Mouse (Mus musculus): ENCODE results near the gene Trp53i13. TPM values are rescaled to one million over a fixed set of nuclear protein-coding genes. Genes with fewer than 3 reads are reported as not detected.
"Not testable (repeated sequence)": the region's sequence is repeated elsewhere in the genome, so short reads cannot be mapped to it uniquely, and the experiment has no call there.

Trp53i13 gene
- polyA plus RNA-seq (2014; fragmentation: Nextera tagmentation; extraction: Ambion mirVana) = 10.6 and 12.8 TPM in 2 replicates

DNA sequence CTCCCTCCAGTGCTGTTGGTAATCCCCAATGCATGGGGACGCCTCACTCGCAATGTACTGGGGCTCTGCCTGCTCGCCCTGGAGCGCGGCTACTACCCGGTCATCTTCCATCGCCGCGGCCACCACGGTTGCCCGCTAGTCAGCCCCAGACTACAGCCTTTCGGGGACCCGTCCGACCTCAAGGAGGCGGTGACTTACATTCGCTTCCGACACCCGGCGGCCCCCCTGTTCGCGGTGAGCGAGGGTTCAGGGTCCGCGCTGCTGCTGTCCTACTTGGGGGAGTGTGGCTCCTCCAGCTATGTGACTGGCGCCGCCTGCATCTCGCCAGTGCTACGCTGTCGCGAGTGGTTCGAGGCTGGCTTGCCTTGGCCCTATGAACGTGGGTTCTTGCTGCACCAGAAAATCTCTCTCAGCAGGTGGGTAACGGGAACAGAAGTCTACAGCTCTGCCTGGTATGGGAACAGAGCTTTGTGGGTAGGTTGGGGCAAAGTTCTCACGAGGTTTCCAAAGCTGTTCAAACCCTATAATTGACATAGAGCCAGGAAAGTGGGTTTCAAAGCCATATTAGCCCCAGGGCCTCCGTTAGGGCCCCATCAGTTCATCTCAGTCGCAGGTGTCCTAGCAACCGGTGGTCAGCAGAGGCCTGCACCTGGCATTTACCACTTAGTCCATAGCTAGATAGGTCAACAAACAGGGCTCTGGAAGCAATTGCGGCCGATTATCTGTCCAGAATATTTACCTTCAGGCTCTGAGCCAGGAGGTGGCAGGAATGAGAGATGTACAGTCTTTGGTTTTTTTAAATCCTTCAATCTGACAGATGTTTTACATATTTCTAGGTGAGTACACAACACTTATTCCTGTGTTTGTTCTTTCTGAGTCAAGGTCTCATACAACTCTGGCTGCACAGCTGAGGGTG lies at the start of gene Trp53i13:
TSS of gene Trp53i13 (minus strand) at position 344 of the 916 bp plus-strand sequence.
- Histone ChIP-seq H3K4me1 (ENCODE audit: control insufficient read depth, insufficient read depth, low read length) (peaks cover 17% of the 10 kb centered on the region), H3K27me3 (ENCODE audit: control insufficient read depth, insufficient read depth, low read length) (peaks cover 12% of the 10 kb centered on the region), H3K36me3 (ENCODE audit: control insufficient read depth, insufficient read depth, low read length) (no peaks in the 10 kb centered on the region), H3K27ac (ENCODE audit: low read depth, low read length) (no peak within 1 kb of the TSS), H3K9ac (replicated peaks; ENCODE audit: low read depth, low read length) (peak within 1 kb of the TSS; percentile 39), H3K4me3 (ENCODE audit: low read depth, low read length) (peak within 1 kb of the TSS; percentile 40), H3K4me2 (ENCODE audit: low read depth, low read length) (peak within 1 kb of the TSS; percentile 89), H3K9me3 (ENCODE audit: control insufficient read depth, low read length) (no peaks in the 10 kb centered on the region)
- 8% methylated on average over 39 of the region's 39 CpGs for WGBS
- peak; percentile 12; the same call in 1 of the 2 replicates for ATAC-seq (ENCODE audit: low read depth)

- no peaks in the 10 kb centered on the region for H3K9me3 ChIP-seq (ENCODE audit: control insufficient read depth, low read length)
- H3K27me3 ChIP-seq (ENCODE audit: control insufficient read depth, insufficient read depth, low read length) = no peaks in the 10 kb centered on the region
- no peak overlapping the region for H3K9ac ChIP-seq (replicated peaks; ENCODE audit: low read depth, low read length)
- no peak overlapping the region for H3K4me2 ChIP-seq (ENCODE audit: low read depth, low read length)
- no peak overlapping the region for H3K4me3 ChIP-seq (ENCODE audit: low read depth, low read length)
- ATAC-seq (ENCODE audit: low read depth) = no peak
- 96% methylated on average over 7 of the region's 7 CpGs for WGBS
- H3K27ac ChIP-seq (ENCODE audit: low read depth, low read length) = no peak overlapping the region
- H3K36me3 ChIP-seq (ENCODE audit: control insufficient read depth, insufficient read depth, low read length) = peaks cover 53% of the 10 kb centered on the region
- H3K4me1 ChIP-seq (ENCODE audit: control insufficient read depth, insufficient read depth, low read length) = no peaks in the 10 kb centered on the region
Measured at GRCm38 (mm10) chr11:77545261-77545660, 29.5 kb upstream of the Trp53i13 start.

DNA sequence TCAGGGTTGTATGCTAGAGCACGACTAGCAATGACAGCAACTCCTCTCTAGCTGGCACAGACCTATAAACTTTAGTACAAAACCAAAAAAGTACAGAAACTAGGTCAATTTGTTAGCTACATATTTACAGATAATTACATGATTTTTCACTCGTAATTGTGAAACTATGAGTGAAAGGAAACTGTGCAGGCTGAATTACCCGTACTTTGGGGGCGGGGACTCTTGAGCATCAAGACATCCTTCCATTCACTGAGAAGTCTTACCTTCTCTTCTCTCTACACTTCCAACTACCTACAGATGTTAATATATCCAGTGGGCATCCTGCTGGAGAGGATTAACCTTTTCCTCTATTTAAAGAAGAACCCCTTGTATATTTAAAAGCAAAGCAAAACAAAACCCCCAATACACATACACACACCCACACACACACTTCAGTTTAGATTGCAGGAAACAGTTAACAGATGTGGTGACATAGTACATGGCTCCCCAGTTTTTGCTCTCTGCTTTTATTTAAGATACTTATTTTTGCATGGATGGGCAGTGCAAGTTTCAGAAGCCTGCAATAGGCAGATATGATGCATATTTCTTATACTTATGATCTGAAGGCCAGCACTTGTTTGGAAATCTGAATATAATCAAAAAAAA lies 16.5 kb upstream of the Trp53i13 start:
- H3K27ac ChIP-seq (ENCODE audit: low read depth, low read length) = no peak overlapping the region
- H3K36me3 ChIP-seq (ENCODE audit: control insufficient read depth, insufficient read depth, low read length) = peaks cover 15% of the 10 kb centered on the region

GRCm38 (mm10) chr11:77530862-77531261 lies 15.1 kb upstream of the Trp53i13 start:
- Histone ChIP-seq H3K4me2 (ENCODE audit: low read depth, low read length) (no peak overlapping the region), H3K4me1 (ENCODE audit: control insufficient read depth, insufficient read depth, low read length) (no peaks in the 10 kb centered on the region), H3K27ac (ENCODE audit: low read depth, low read length) (no peak overlapping the region), H3K9me3 (ENCODE audit: control insufficient read depth, low read length) (no peaks in the 10 kb centered on the region), H3K27me3 (ENCODE audit: control insufficient read depth, insufficient read depth, low read length) (no peaks in the 10 kb centered on the region), H3K36me3 (ENCODE audit: control insufficient read depth, insufficient read depth, low read length) (0 out of 2 replicates have a peak, but pooled peaks cover 5% of the 10 kb centered on the region), H3K4me3 (ENCODE audit: low read depth, low read length) (no peak overlapping the region), H3K9ac (replicated peaks; ENCODE audit: low read depth, low read length) (no peak overlapping the region)
- 94% methylated on average over 2 of the region's 2 CpGs for WGBS
- no peak for ATAC-seq (ENCODE audit: low read depth)

More for the DNA sequence above, 16.5 kb upstream of the Trp53i13 start:
- 89% methylated on average over 4 of the region's 4 CpGs for WGBS
- Histone ChIP-seq H3K27me3 (ENCODE audit: control insufficient read depth, insufficient read depth, low read length) (no peaks in the 10 kb centered on the region), H3K9me3 (ENCODE audit: control insufficient read depth, low read length) (no peaks in the 10 kb centered on the region), H3K4me3 (ENCODE audit: low read depth, low read length) (no peak overlapping the region), H3K9ac (replicated peaks; ENCODE audit: low read depth, low read length) (no peak overlapping the region), H3K4me1 (ENCODE audit: control insufficient read depth, insufficient read depth, low read length) (no peaks in the 10 kb centered on the region), H3K4me2 (ENCODE audit: low read depth, low read length) (no peak overlapping the region)
- ATAC-seq (ENCODE audit: low read depth) = no peak

GRCm38 (mm10) chr11:77529644-77530043 lies 13.9 kb upstream of the Trp53i13 start:
- H3K27ac ChIP-seq (ENCODE audit: low read depth, low read length) = no peak overlapping the region
- H3K36me3 ChIP-seq (ENCODE audit: control insufficient read depth, insufficient read depth, low read length) = 0 out of 2 replicates have a peak, but pooled peaks cover 4% of the 10 kb centered on the region
- ATAC-seq (ENCODE audit: low read depth) = no peak
- H3K9me3 ChIP-seq (ENCODE audit: control insufficient read depth, low read length) = no peaks in the 10 kb centered on the region
- H3K4me2 ChIP-seq (ENCODE audit: low read depth, low read length) = no peak overlapping the region
- no peak overlapping the region for H3K4me3 ChIP-seq (ENCODE audit: low read depth, low read length)
- WGBS = 94% methylated on average over 3 of the region's 3 CpGs
- no peaks in the 10 kb centered on the region for H3K27me3 ChIP-seq (ENCODE audit: control insufficient read depth, insufficient read depth, low read length)
- H3K4me1 ChIP-seq (ENCODE audit: control insufficient read depth, insufficient read depth, low read length) = no peaks in the 10 kb centered on the region
- H3K9ac ChIP-seq (replicated peaks; ENCODE audit: low read depth, low read length) = no peak overlapping the region

- not testable (repeated sequence) for H3K27me3 ChIP-seq (ENCODE audit: control insufficient read depth, insufficient read depth, low read length); H3K27ac ChIP-seq (ENCODE audit: low read depth, low read length); ATAC-seq (ENCODE audit: low read depth); H3K4me2 ChIP-seq (ENCODE audit: low read depth, low read length); H3K36me3 ChIP-seq (ENCODE audit: control insufficient read depth, insufficient read depth, low read length); H3K4me1 ChIP-seq (ENCODE audit: control insufficient read depth, insufficient read depth, low read length); H3K9me3 ChIP-seq (ENCODE audit: control insufficient read depth, low read length); H3K4me3 ChIP-seq (ENCODE audit: low read depth, low read length); H3K9ac ChIP-seq (replicated peaks; ENCODE audit: low read depth, low read length)
- WGBS = 95% methylated on average over 3 of the region's 3 CpGs
Measured at GRCm38 (mm10) chr11:77528420-77528819, 12.6 kb upstream of the Trp53i13 start.

DNA sequence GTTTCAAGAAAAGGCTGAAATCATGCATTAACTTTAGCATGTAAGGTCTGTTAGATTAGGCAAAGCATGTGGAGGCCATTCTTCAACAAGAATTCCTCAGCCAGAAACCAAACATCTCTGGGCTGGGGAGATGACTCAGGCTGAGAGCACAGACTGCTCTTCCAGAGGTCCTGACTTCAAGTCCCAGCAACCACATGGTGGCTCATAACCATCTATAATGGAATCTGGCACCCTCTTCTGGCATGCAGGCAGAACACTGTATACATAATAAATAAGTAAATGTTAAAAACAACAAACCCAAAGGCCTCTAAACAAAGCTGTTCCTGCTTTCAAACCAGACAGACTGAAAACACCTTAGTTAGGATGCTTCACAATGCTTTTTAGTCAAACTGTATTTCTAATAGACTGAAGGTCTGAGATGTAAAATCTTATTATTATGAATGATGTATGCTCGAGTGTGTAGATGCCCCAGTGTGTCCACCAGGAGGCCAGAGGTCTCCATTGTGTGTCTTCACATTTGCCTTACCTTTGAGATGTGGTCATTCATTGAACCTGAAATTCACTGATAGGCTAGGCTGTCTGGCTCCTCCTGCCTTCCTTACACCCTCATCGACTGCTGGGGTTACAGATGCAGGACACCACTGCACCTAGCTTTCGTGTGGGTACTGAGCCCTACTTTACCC lies 10.2 kb upstream of the Trp53i13 start:
- H3K4me3 ChIP-seq (ENCODE audit: low read depth, low read length) = no peak overlapping the region
- ATAC-seq (ENCODE audit: low read depth) = no peak
- H3K36me3 ChIP-seq (ENCODE audit: control insufficient read depth, insufficient read depth, low read length) = no peaks in the 10 kb centered on the region
- H3K4me2 ChIP-seq (ENCODE audit: low read depth, low read length) = no peak overlapping the region
- no peaks in the 10 kb centered on the region for H3K9me3 ChIP-seq (ENCODE audit: control insufficient read depth, low read length)
- H3K27ac ChIP-seq (ENCODE audit: low read depth, low read length) = no peak overlapping the region
- WGBS = 74% methylated on average over 3 of the region's 3 CpGs
- no peak overlapping the region for H3K9ac ChIP-seq (replicated peaks; ENCODE audit: low read depth, low read length)
- no peaks in the 10 kb centered on the region for H3K27me3 ChIP-seq (ENCODE audit: control insufficient read depth, insufficient read depth, low read length)
- H3K4me1 ChIP-seq (ENCODE audit: control insufficient read depth, insufficient read depth, low read length) = no peaks in the 10 kb centered on the region

DNA sequence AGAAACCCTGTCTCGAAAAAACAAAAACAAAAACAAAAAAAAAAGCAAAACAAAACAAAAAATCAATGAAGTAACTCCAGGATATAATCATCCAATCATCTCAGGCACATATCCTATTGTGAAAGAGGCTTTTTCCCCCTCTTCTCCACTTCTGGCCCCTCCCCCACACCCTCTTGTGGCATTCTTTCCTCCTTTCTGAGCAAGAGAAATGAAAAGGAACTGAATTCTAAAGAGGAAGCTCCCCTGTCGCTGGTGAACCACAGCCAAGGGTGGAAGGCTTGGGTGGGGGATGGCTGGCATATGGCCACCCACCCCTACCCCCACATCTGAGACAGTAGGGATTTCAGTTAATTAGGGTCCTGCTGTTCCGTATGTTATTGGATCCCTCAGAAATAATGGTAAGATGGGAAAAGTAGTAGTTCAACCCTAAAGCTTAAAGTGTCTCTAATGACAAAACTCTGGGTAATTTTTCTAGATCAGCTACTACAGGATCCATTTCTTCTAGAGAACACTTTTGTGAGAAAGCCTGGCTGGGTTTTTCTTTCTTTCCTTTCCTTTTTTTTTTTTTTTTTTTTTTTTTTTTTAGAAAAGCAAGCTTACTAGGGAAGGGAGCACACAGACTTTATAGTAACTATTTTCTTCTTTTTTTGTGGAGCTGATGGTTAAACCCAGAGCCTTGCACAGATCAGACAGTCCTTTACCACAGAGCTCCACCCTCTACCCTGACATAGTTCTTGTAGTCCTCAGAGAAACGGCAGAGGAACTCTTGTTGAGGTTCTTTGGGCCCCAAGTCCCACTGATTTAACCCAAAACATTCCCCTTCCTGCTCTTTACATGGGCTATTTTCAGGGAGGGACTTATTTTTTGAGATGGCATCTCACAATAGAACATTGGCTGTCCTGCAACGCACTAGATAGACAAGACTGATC lies 5.1 kb upstream of the Trp53i13 start:
- ATAC-seq (ENCODE audit: low read depth) = no peak
- no peak overlapping the region for H3K9ac ChIP-seq (replicated peaks; ENCODE audit: low read depth, low read length)

More for the DNA sequence above, 5.1 kb upstream of the Trp53i13 start:
- H3K27ac ChIP-seq (ENCODE audit: low read depth, low read length) = no peak overlapping the region
- no peaks in the 10 kb centered on the region for H3K36me3 ChIP-seq (ENCODE audit: control insufficient read depth, insufficient read depth, low read length)
- 50% methylated on average over 5 of the region's 5 CpGs for WGBS
- H3K4me2 ChIP-seq (ENCODE audit: low read depth, low read length) = no peak overlapping the region
- peaks cover 4% of the 10 kb centered on the region for H3K4me1 ChIP-seq (ENCODE audit: control insufficient read depth, insufficient read depth, low read length)
- no peak overlapping the region for H3K4me3 ChIP-seq (ENCODE audit: low read depth, low read length)
- peaks cover 6% of the 10 kb centered on the region; the same call in 1 of the 2 replicates for H3K27me3 ChIP-seq (ENCODE audit: control insufficient read depth, insufficient read depth, low read length)
- H3K9me3 ChIP-seq (ENCODE audit: control insufficient read depth, low read length) = no peaks in the 10 kb centered on the region

Measured in neural tube, embryonic 14.5 days (tissue).